Mouse (Mus musculus) small intestine, adult 2 months (tissue): Measurements from ENCODE around the gene Car5a.

Source experiments
- CTCF ChIP-seq: fragments of 200-500 bp; IDR thresholded peaks from 2 replicates; pipeline ENCODE4 v1.5.1; 2012; ENCODE audit warnings: low read depth, mild to moderate bottlenecking, control low read depth, inconsistent platforms, low read length, moderate library complexity, mixed read lengths; ENCODE audit not compliant: insufficient replicate concordance, insufficient read length; ENCODE audit errors: extremely low read depth
- POLR2A ChIP-seq: fragments of 200-500 bp; IDR thresholded peaks from 2 replicates; pipeline ENCODE4 v1.6.1; 2012; ENCODE audit warnings: low read depth, mild to moderate bottlenecking, control low read depth, inconsistent platforms, low read length, moderate library complexity

- TF ChIP-seq CTCF = no peak
- peak; percentile 93 for TF ChIP-seq POLR2A
These were observed 37.0 kb downstream of the Car5a start, which contains the start of gene Slc7a5 for GRCm38 (mm10) chr8:121907587-121908248.
